In genomic region chr7:96856518-96856917, GRCm38 (mm10) we compare ENCODE assay signal across 26 mouse cellular contexts.
DNase-seq lines count a peak whose midpoint lies in the region; ATAC-seq and TF ChIP-seq lines count a peak whose summit lies in the region.
"Had no signal": no experiment of that assay in that cellular context is flagged by ENCODE, and none has a peak within 500 bp of the region (broad histone marks: within the 10 kb centered on the region; RNA-seq: fewer than 3 reads in every experiment).

No protein-coding gene starts in this region.

- no peak overlapping the region for H3K9ac ChIP-seq in MEL (ENCODE audit: control insufficient read depth, low read depth, low read length, poor library complexity, severe bottlenecking)
- H3K9ac ChIP-seq: embryonic facial prominence, embryonic 13.5 days; embryonic facial prominence, embryonic 15.5 days; forebrain, embryonic 12.5 days had no signal

- no peak for TF ChIP-seq CTCF in MEL (IDR thresholded peaks at IDR 0.05 in 2 of 3, conservative IDR thresholded peaks at IDR 0.05 in 1 of 3; ENCODE audit: control insufficient read depth in 1 of 3, insufficient read depth in 1 of 3, low read depth in 2 of 3, low read length in 3 of 3, poor library complexity in 1 of 3, severe bottlenecking in 1 of 3)

- H3K9me3 ChIP-seq in MEL (replicated peaks; ENCODE audit: insufficient read depth, low read length) = no peaks in the 10 kb centered on the region
- H3K9me3 ChIP-seq: embryonic facial prominence, embryonic 13.5 days; embryonic facial prominence, embryonic 15.5 days; forebrain, embryonic 10.5 days; forebrain, embryonic 12.5 days; G1E had no signal

- H3K27me3 ChIP-seq in MEL (ENCODE audit: control insufficient read depth in 1 of 2, insufficient read depth in 2 of 2, low read length in 2 of 2) = no peaks in the 10 kb centered on the region
- H3K27me3 ChIP-seq: embryonic facial prominence, embryonic 13.5 days; embryonic facial prominence, embryonic 15.5 days; forebrain, embryonic 12.5 days; Patski had no signal

- WGBS in macrophage (ENCODE audit: missing documents) = 68% methylated on average over 4 of the region's 4 CpGs

- H3K79me2 ChIP-seq in MEL (ENCODE audit: control insufficient read depth, insufficient read depth, low read length, poor library complexity) = no peaks in the 10 kb centered on the region
- H3K79me2 ChIP-seq in macrophage (ENCODE audit: inconsistent target) = no peaks in the 10 kb centered on the region

- H3K27ac ChIP-seq in MEL (ENCODE audit: control insufficient read depth, low read depth, low read length) = no peak overlapping the region
- peak overlapping the region; percentile 51 for H3K27ac ChIP-seq in macrophage
- H3K27ac ChIP-seq: embryonic facial prominence, embryonic 13.5 days; embryonic facial prominence, embryonic 15.5 days; forebrain, embryonic 10.5 days; forebrain, embryonic 12.5 days had no signal

- TF ChIP-seq POLR2A in MEL (IDR thresholded peaks at IDR 0.05; ENCODE audit: control insufficient read depth in 1 of 2, insufficient read depth in 1 of 2, low read depth in 1 of 2, low read length in 2 of 2, poor library complexity in 1 of 2) = no peak

- peaks cover 0 to 8% of the 10 kb centered on the region in 2 experiments; a peak in 2 of 4 replicates for H3K36me3 ChIP-seq in MEL (ENCODE audit: control insufficient read depth in 1 of 2, insufficient read depth in 2 of 2, low read length in 2 of 2)
- H3K36me3 ChIP-seq in macrophage (ENCODE audit: inconsistent target) = no peaks in the 10 kb centered on the region
- H3K36me3 ChIP-seq: G1E had no signal

- H3K4me3 ChIP-seq in MEL (ENCODE audit: control insufficient read depth in 1 of 2, insufficient read depth in 1 of 2, low read depth in 2 of 2, low read length in 2 of 2) (no peak overlapping the region), macrophage (ENCODE audit: inconsistent target) (no peak overlapping the region)
- H3K4me3 ChIP-seq: embryonic facial prominence, embryonic 13.5 days; embryonic facial prominence, embryonic 15.5 days; erythroblast, embryonic 14.5 days; forebrain, embryonic 10.5 days; forebrain, embryonic 12.5 days had no signal

- peak; percentile 33 to 51; a peak in 2 of 4 replicates for TF ChIP-seq EP300 in MEL (IDR thresholded peaks at IDR 0.05; ENCODE audit: low read depth in 1 of 2, low read length in 2 of 2)

- ATAC-seq in megakaryocyte-erythroid progenitor cell, adult 5-6 weeks (replicated peaks; ENCODE audit: low FRiP score, low TSS enrichment, poor library complexity, severe bottlenecking) = peak; percentile 23
- ATAC-seq: activated CD4-positive, CD25-positive, alpha-beta regulatory T cell, adult 4 months; forebrain, embryonic 14.5 days; forebrain, embryonic 16.5 days; Patski had no signal

- TF ChIP-seq RAD21 in MEL (IDR thresholded peaks at IDR 0.05; ENCODE audit: low read depth, low read length) = no peak

- H3K4me1 ChIP-seq in MEL (ENCODE audit: control insufficient read depth in 1 of 2, insufficient read depth in 2 of 2, low read length in 2 of 2) = peaks cover 2 to 9% of the 10 kb centered on the region in 2 experiments

- peak; percentile 46 for DNase-seq in MEL (ENCODE audit: low read depth, low spot score)
- no peak for DNase-seq in retina, embryonic 14.5 days (ENCODE audit: low spot score)
- DNase-seq in urinary bladder, postnatal 4 days (ENCODE audit: low spot score in 2 of 2) = no peak
- DNase-seq in gastrocnemius, adult 8-10 months (ENCODE audit: low spot score in 2 of 2) = no peak
- DNase-seq: adrenal gland, adult 2 months; adrenal gland, postnatal 10 days; adrenal gland, postnatal 25 days; cerebellum, adult 11 months; cerebellum, adult 18-20 months; cerebellum, adult 8-10 months; cerebellum, adult 9-11 months; cerebellum, postnatal 14 days; cerebellum, postnatal 36 days; embryo, embryonic 11 days had no signal

TF ChIP-seq in MEL, 35 proteins besides CTCF, POLR2A, EP300 and RAD21:
- no peak for TF ChIP-seq HCFC1 (IDR thresholded peaks at IDR 0.05; ENCODE audit: low read depth, low read length)
- peak; percentile 64; the same call in 1 of the 2 replicates for TF ChIP-seq ETS1 (IDR thresholded peaks at IDR 0.05; ENCODE audit: low read depth, low read length)
- no peak; the same call in 1 of the 2 replicates for TF ChIP-seq RCOR1 (IDR thresholded peaks at IDR 0.05; ENCODE audit: low read depth, low read length)
- TF ChIP-seq ELF1 (IDR thresholded peaks at IDR 0.05; ENCODE audit: low read depth, low read length) = no peak
- TF ChIP-seq MYC (IDR thresholded peaks at IDR 0.05; ENCODE audit: low read depth, low read length) = no peak
- TF ChIP-seq POLR2AphosphoS2 (IDR thresholded peaks at IDR 0.05; ENCODE audit: low read length) = no peak
- peak; percentile 54; the same call in 1 of the 2 replicates for TF ChIP-seq GATA1 (IDR thresholded peaks at IDR 0.05; ENCODE audit: low read depth, low read length)
- TF ChIP-seq SIN3A (IDR thresholded peaks at IDR 0.05; ENCODE audit: low read length) = no peak
- TF ChIP-seq MEF2A (IDR thresholded peaks at IDR 0.05; ENCODE audit: extremely low read depth, insufficient replicate concordance, low read depth, low read length, poor library complexity, severe bottlenecking) = no peak
- no peak for TF ChIP-seq SMC3 (IDR thresholded peaks at IDR 0.05; ENCODE audit: low read depth, low read length)
- TF ChIP-seq UBTF (IDR thresholded peaks at IDR 0.05; ENCODE audit: borderline replicate concordance, insufficient read depth, low read depth, low read length) = no peak
- TF ChIP-seq TCF12 (IDR thresholded peaks at IDR 0.05; ENCODE audit: low read depth, low read length) = peak; percentile 49; the same call in 1 of the 2 replicates
- 0 out of 2 replicates have a peak, but pooled peaks have one; percentile 31 for TF ChIP-seq USF1 (IDR thresholded peaks at IDR 0.05; ENCODE audit: low read depth, low read length)
- no peak for TF ChIP-seq ZNF384 (IDR thresholded peaks at IDR 0.05; ENCODE audit: low read depth, low read length)
- no peak for TF ChIP-seq ZMIZ1 (IDR thresholded peaks at IDR 0.05; ENCODE audit: low read depth, low read length)
